Mouse (Mus musculus) bone marrow, adult 2 months (tissue): ENCODE measurements around the gene Psmb9.

Experiments
- CTCF ChIP-seq: fragments of 200-500 bp; IDR thresholded peaks from 2 replicates; pipeline ENCODE4 v1.5.1; 2011; ENCODE audit warnings: low read length, control low read depth; ENCODE audit not compliant: control insufficient read depth, insufficient read depth
- POLR2A ChIP-seq: fragments of 200-500 bp; IDR thresholded peaks from 2 replicates; pipeline ENCODE4 v1.6.1; 2011; ENCODE audit warnings: low read depth, mild to moderate bottlenecking, control low read depth, low read length, borderline replicate concordance; ENCODE audit not compliant: control insufficient read depth

DNA sequence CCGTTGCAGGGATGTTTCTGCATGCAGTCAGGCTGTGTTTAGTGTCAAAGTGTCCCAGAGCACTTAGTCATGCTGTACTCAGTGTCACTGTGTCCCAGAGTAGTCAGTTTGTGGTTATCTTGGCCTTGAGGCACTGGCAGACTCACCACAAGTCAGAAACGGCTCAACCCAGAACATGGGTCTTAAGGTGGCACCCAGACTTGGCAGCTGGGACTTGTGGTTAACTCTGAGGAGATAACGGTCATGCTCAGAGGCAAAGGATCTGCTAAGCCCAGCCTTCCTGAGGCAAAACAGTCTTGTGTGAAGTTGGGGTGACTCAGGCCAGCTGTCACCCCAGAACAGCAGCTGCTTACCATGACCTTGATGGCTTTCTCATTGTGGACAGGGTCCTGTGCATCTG, 23.0 kb upstream of the Psmb9 start:
- TF ChIP-seq CTCF = no peak
- TF ChIP-seq POLR2A = no peak
